Comparison of ENCODE assay signal across 9 mouse cellular contexts in genomic region chr11:107213745-107214144, GRCm38 (mm10). TPM values are rescaled to one million over a fixed set of nuclear protein-coding genes. Genes with fewer than 3 reads are reported as not detected.
DNase-seq lines count a peak whose midpoint lies in the region; ATAC-seq and TF ChIP-seq lines count a peak whose summit lies in the region.
"Had no signal": no experiment of that assay in that cellular context is flagged by ENCODE, and none has a peak within 500 bp of the region (broad histone marks: within the 10 kb centered on the region; RNA-seq: fewer than 3 reads in every experiment).

No protein-coding gene starts in this region.

- H3K4me3 ChIP-seq in thymus, adult 2 months (ENCODE audit: control insufficient read depth, insufficient read depth, low read length), result no peak overlapping the region
- H3K4me3 ChIP-seq in stomach, postnatal 0 days (ENCODE audit: low read depth, low read length), result no peak overlapping the region
- no peak overlapping the region for H3K4me3 ChIP-seq in heart, embryonic 12.5 days

- H3K9ac ChIP-seq in stomach, postnatal 0 days (ENCODE audit: low read length), result no peak overlapping the region
- no peak overlapping the region for H3K9ac ChIP-seq in heart, embryonic 12.5 days

- no peaks in the 10 kb centered on the region for H3K9me3 ChIP-seq in stomach, postnatal 0 days (ENCODE audit: control insufficient read depth, low read length)
- no peaks in the 10 kb centered on the region for H3K9me3 ChIP-seq in heart, embryonic 12.5 days (replicated peaks)

- WGBS in thymus, adult 2 months, result 56% methylated on average over 5 of the region's 5 CpGs
- WGBS in stomach, postnatal 0 days, result 73% methylated on average over 5 of the region's 5 CpGs
- WGBS in heart, embryonic 12.5 days, result 67% methylated on average over 5 of the region's 5 CpGs

- peak; percentile 18 for DNase-seq in heart, postnatal 4 days
- DNase-seq in heart, adult 9 months (ENCODE audit: low spot score in 2 of 2), result no peak
- peak; percentile 53 for DNase-seq in thymus, postnatal 0 days (ENCODE audit: low spot score)
- no peak for DNase-seq in thymus, adult 2 months
- peak; percentile 65 for DNase-seq in embryo, embryonic 11 days
- DNase-seq in stomach, postnatal 0 days (ENCODE audit: low spot score), result no peak
- no peak for DNase-seq in urinary bladder, postnatal 25 days (ENCODE audit: low spot score)
- DNase-seq: adrenal gland, postnatal 10 days had no signal

- H3K27me3 ChIP-seq in thymus, adult 2 months (ENCODE audit: control insufficient read depth, insufficient read depth, low read length), result no peaks in the 10 kb centered on the region
- no peaks in the 10 kb centered on the region for H3K27me3 ChIP-seq in stomach, postnatal 0 days (ENCODE audit: control insufficient read depth, insufficient read depth, low read length)
- no peaks in the 10 kb centered on the region for H3K27me3 ChIP-seq in heart, embryonic 12.5 days (replicated peaks)

- no peak overlapping the region for H3K27ac ChIP-seq in thymus, adult 2 months (ENCODE audit: control insufficient read depth, insufficient read depth, low read length)
- no peak overlapping the region for H3K27ac ChIP-seq in stomach, postnatal 0 days (replicated peaks)
- H3K27ac ChIP-seq in heart, embryonic 12.5 days (ENCODE audit: poor library complexity, severe bottlenecking), result no peak overlapping the region

- H3K4me2 ChIP-seq in stomach, postnatal 0 days (replicated peaks; ENCODE audit: low read depth), result no peak overlapping the region
- no peak overlapping the region for H3K4me2 ChIP-seq in heart, embryonic 12.5 days

- no peak for TF ChIP-seq EP300 in stomach, postnatal 0 days (optimal IDR thresholded peaks at IDR 0.05)

- H3K36me3 ChIP-seq in thymus, adult 2 months (ENCODE audit: control insufficient read depth, insufficient read depth, low read length), result peaks cover 9% of the 10 kb centered on the region; the same call in 1 of the 2 replicates
- H3K36me3 ChIP-seq in stomach, postnatal 0 days (ENCODE audit: control insufficient read depth, insufficient read depth, low read length), result no peaks in the 10 kb centered on the region
- 0 out of 2 replicates have a peak, but pooled peaks cover 2% of the 10 kb centered on the region for H3K36me3 ChIP-seq in heart, embryonic 12.5 days

- H3K4me1 ChIP-seq in thymus, adult 2 months (replicated peaks; ENCODE audit: control insufficient read depth, insufficient read depth, low read length), result no peaks in the 10 kb centered on the region
- H3K4me1 ChIP-seq in stomach, postnatal 0 days (replicated peaks; ENCODE audit: control insufficient read depth, insufficient read depth), result no peaks in the 10 kb centered on the region
- 0 out of 2 replicates have a peak, but pooled peaks cover 6% of the 10 kb centered on the region for H3K4me1 ChIP-seq in heart, embryonic 12.5 days (replicated peaks)

- ATAC-seq in stomach, postnatal 0 days (ENCODE audit: low FRiP score, low TSS enrichment), result no peak
- ATAC-seq in heart, embryonic 12.5 days (ENCODE audit: insufficient number of reproducible peaks, low FRiP score), result no peak

- no peak for TF ChIP-seq CTCF in thymus, adult 2 months (IDR thresholded peaks at IDR 0.05; ENCODE audit: borderline replicate concordance, control insufficient read depth, extremely low read depth, insufficient read depth, low read length, poor library complexity)
- TF ChIP-seq CTCF in stomach, postnatal 0 days (IDR thresholded peaks at IDR 0.05; ENCODE audit: low read depth), result peak; percentile 71

- no peak for TF ChIP-seq POLR2A in thymus, adult 2 months (IDR thresholded peaks at IDR 0.05; ENCODE audit: control insufficient read depth, extremely low read depth, insufficient read depth, low read length, poor library complexity)

RNA-seq across cellular contexts. Expression of gene Nol11, which starts 24.6 kb away (rescaled TPM):
- 10 to 100 TPM; 28.5 to 30.8 TPM for total RNA-seq in heart, postnatal 4 days (2021)
- 41.5 and 46.1 TPM in 2 replicates for polyA plus RNA-seq in thymus, postnatal 0 days (2015; fragmentation: Nextera tagmentation; extraction: Ambion mirVana)
- polyA plus RNA-seq in thymus, adult 2 months (2012; rRNA removed), result 11.7 and 12.8 TPM in 2 replicates
- 17.5 and 18.7 TPM in 2 replicates for polyA plus RNA-seq in stomach, postnatal 0 days (2015; fragmentation: Nextera tagmentation; extraction: Ambion mirVana)
- polyA plus RNA-seq in heart, embryonic 12.5 days (2016; fragmentation: Nextera tagmentation; extraction: Ambion mirVana), result 45.4 and 45.6 TPM in 2 replicates

Comparison
In these comparisons a context has a peak if more than half of its experiments do, and no peak if none do; other contexts are left out.
1. DNase-seq: peak in heart, postnatal 4 days (single experiment), thymus, postnatal 0 days (single experiment) and embryo, embryonic 11 days (single experiment); none in heart, adult 9 months (0 of 2), thymus, adult 2 months (single experiment), stomach, postnatal 0 days (single experiment) and urinary bladder, postnatal 25 days (single experiment).